Mouse (Mus musculus): ENCODE measurements around the gene Ctla4.
A peak's percentile ranks its signal among the peaks of the same experiment; 100 is the strongest.

GRCm38 (mm10) chr1:60961080-60961479 lies 74.3 kb downstream of the Ctla4 start:
- TF ChIP-seq USF1 (IDR thresholded peaks at IDR 0.05; ENCODE audit: low read depth) (no peak), CTCF (IDR thresholded peaks at IDR 0.05; ENCODE audit: control insufficient read depth, insufficient read depth, insufficient read length) (peak; percentile 28), MAX (IDR thresholded peaks at IDR 0.05) (no peak), MYOD1 (IDR thresholded peaks at IDR 0.05; ENCODE audit: control insufficient read depth, insufficient read length, low read depth) (no peak), MYOG (IDR thresholded peaks at IDR 0.05; ENCODE audit: control insufficient read depth, extremely low read depth, insufficient read length) (no peak)

All from C2C12 (cell line).